Mouse (Mus musculus) liver, postnatal 0 days (tissue): Measurements from ENCODE around the gene Kif5c. TPM values are rescaled to one million over a fixed set of nuclear protein-coding genes. Genes with fewer than 3 reads are reported as not detected.

Source experiments
- ATAC-seq: fragments of 200-750 bp; cut with Nextera tagmentation; 2 replicates; pipeline ENCODE4 v1.8.0; 2017; ENCODE audit warnings: mild to moderate bottlenecking, moderate library complexity
- DNase-seq: peaks from one replicate; pipeline ENCODE4 v3.0.0-alpha.2; 2016
- H3K27ac ChIP-seq: fragments of 300-500 bp; sonication (generic); 2 replicates; pipeline ENCODE4 v1.5.1; 2014; ENCODE audit warnings: antibody characterized with exemption, moderate library complexity, mild to moderate bottlenecking, low read depth
- H3K27me3 ChIP-seq: fragments of 300-500 bp; sonication (generic); 2 replicates; pipeline ENCODE4 v1.6.1; 2014; ENCODE audit warnings: low read length, control low read depth, mixed read lengths; ENCODE audit not compliant: insufficient read depth
- H3K36me3 ChIP-seq: fragments of 300-500 bp; sonication (generic); replicated peaks from 2 replicates; pipeline ENCODE4 v1.6.1; 2014; ENCODE audit warnings: mild to moderate bottlenecking, control low read depth, low read length, moderate library complexity, mixed read lengths; ENCODE audit not compliant: insufficient read depth
- H3K4me1 ChIP-seq: fragments of 300-500 bp; sonication (generic); 2 replicates; pipeline ENCODE4 v1.6.1; 2014; ENCODE audit warnings: antibody characterized with exemption, mild to moderate bottlenecking, control low read depth; ENCODE audit not compliant: insufficient read depth
- H3K4me2 ChIP-seq: fragments of 300-500 bp; sonication (generic); 2 replicates; pipeline ENCODE4 v1.6.1; 2014; ENCODE audit warnings: low read depth, mild to moderate bottlenecking, low read length, moderate library complexity, mixed read lengths
- H3K4me3 ChIP-seq: fragments of 300-500 bp; sonication (generic); 2 replicates; pipeline ENCODE4 v1.5.1; 2014; ENCODE audit warnings: low read depth, low read length
- H3K9ac ChIP-seq: fragments of 300-500 bp; sonication (generic); replicated peaks from 2 replicates; pipeline ENCODE4 v1.6.1; 2014; ENCODE audit warnings: mild to moderate bottlenecking, moderate library complexity
- H3K9me3 ChIP-seq: fragments of 300-500 bp; sonication (generic); 2 replicates; pipeline ENCODE4 v1.6.1; 2016; ENCODE audit warnings: mild to moderate bottlenecking, control low read depth, low read length, mixed read lengths
- CTCF ChIP-seq: sonication (generic); IDR thresholded peaks from 2 replicates; pipeline ENCODE4 v1.5.1; 2016; ENCODE audit warnings: antibody characterized with exemption, low read depth
- EP300 ChIP-seq: IDR thresholded peaks from 2 replicates; pipeline ENCODE4 v1.6.1; 2016; ENCODE audit warnings: antibody characterized with exemption, low read depth, mild to moderate bottlenecking
- WGBS: fragments of 180-500 bp; shearing (Covaris S2); extraction: QIAGEN DNeasy Blood & Tissue Kit; methylation state at CpG from one replicate; pipeline ENCODE4 v1.1.7; 2014; ENCODE audit not compliant: insufficient replicate concordance; 5-methylcytosine and 5-hydroxymethylcytosine counted together
- polyA plus RNA-seq: library from polyadenylated mRNA; unstranded; fragments of >200 nt; fragmentation: Nextera tagmentation; extraction: Ambion mirVana; gene quantifications from 2 replicates; pipeline ENCODE4 v1.2.1, GENCODE M21; 2015

Kif5c gene
- polyA plus RNA-seq, 1 experiment from 2014 or later: 0.13 TPM

- H3K27me3 ChIP-seq: no peaks in the 10 kb centered on the region
- DNase-seq: no peak
- no peak overlapping the region for H3K9ac ChIP-seq
- no peaks in the 10 kb centered on the region for H3K4me1 ChIP-seq
- no peak overlapping the region for H3K27ac ChIP-seq
- no peak overlapping the region for H3K4me2 ChIP-seq
- ATAC-seq: no peak
- WGBS: 74% methylated on average over 3 of the region's 3 CpGs
- no peak overlapping the region for H3K4me3 ChIP-seq
- H3K36me3 ChIP-seq: no peaks in the 10 kb centered on the region
- no peak for TF ChIP-seq EP300
- no peak for TF ChIP-seq CTCF
- H3K9me3 ChIP-seq: no peaks in the 10 kb centered on the region
Observed at GRCm38 (mm10) chr2:49657666-49658065, 38.6 kb downstream of the Kif5c start.

GRCm38 (mm10) chr2:49658988-49659387, 39.9 kb downstream of the Kif5c start:
- no peak for TF ChIP-seq EP300
- no peak for TF ChIP-seq CTCF
- H3K27me3 ChIP-seq: no peaks in the 10 kb centered on the region
- H3K36me3 ChIP-seq: no peaks in the 10 kb centered on the region
- no peaks in the 10 kb centered on the region for H3K4me1 ChIP-seq
- H3K9ac ChIP-seq: no peak overlapping the region
- ATAC-seq (no peak), DNase-seq (no peak)
- no peaks in the 10 kb centered on the region for H3K9me3 ChIP-seq
- H3K27ac ChIP-seq: no peak overlapping the region
- H3K4me2 ChIP-seq: no peak overlapping the region
- H3K4me3 ChIP-seq: no peak overlapping the region
- 77% methylated on average over 4 of the region's 4 CpGs for WGBS

GRCm38 (mm10) chr2:49659964-49660363, 40.9 kb downstream of the Kif5c start:
- Histone ChIP-seq H3K27me3 (no peaks in the 10 kb centered on the region), H3K4me3 (no peak overlapping the region)

GRCm38 (mm10) chr2:49660375-49660923, 41.4 kb downstream of the Kif5c start:
- H3K27me3 ChIP-seq: no peaks in the 10 kb centered on the region
- no peak overlapping the region for H3K4me3 ChIP-seq
- H3K4me1 ChIP-seq: no peaks in the 10 kb centered on the region
- no peak for TF ChIP-seq EP300
- TF ChIP-seq CTCF: no peak
- 87% methylated on average over 12 of the region's 12 CpGs for WGBS
- ATAC-seq: no peak
- H3K4me2 ChIP-seq: no peak overlapping the region
- no peak overlapping the region for H3K27ac ChIP-seq
- H3K9me3 ChIP-seq: no peaks in the 10 kb centered on the region
- no peak for DNase-seq
- no peaks in the 10 kb centered on the region for H3K36me3 ChIP-seq
- H3K9ac ChIP-seq: no peak overlapping the region

More at GRCm38 (mm10) chr2:49659964-49660363, 40.9 kb downstream of the Kif5c start:
- WGBS: 60% methylated on average over 8 of the region's 8 CpGs
- Histone ChIP-seq H3K9ac (no peak overlapping the region), H3K9me3 (no peaks in the 10 kb centered on the region), H3K27ac (no peak overlapping the region), H3K4me2 (no peak overlapping the region), H3K36me3 (no peaks in the 10 kb centered on the region), H3K4me1 (no peaks in the 10 kb centered on the region)
- no peak for DNase-seq
- no peak for ATAC-seq
- TF ChIP-seq EP300: no peak
- no peak for TF ChIP-seq CTCF

GRCm38 (mm10) chr2:49661348-49661747, 42.2 kb downstream of the Kif5c start:
- Histone ChIP-seq H3K27ac (no peak overlapping the region), H3K9me3 (no peaks in the 10 kb centered on the region), H3K4me3 (no peak overlapping the region), H3K36me3 (no peaks in the 10 kb centered on the region), H3K4me2 (no peak overlapping the region), H3K4me1 (no peaks in the 10 kb centered on the region), H3K27me3 (no peaks in the 10 kb centered on the region), H3K9ac (no peak overlapping the region)
- ATAC-seq (no peak), DNase-seq (no peak)
- no peak for TF ChIP-seq EP300
- no peak for TF ChIP-seq CTCF

- no peak for TF ChIP-seq EP300
- TF ChIP-seq CTCF: no peak
- Histone ChIP-seq H3K9me3 (no peaks in the 10 kb centered on the region), H3K4me1 (no peaks in the 10 kb centered on the region), H3K27ac (no peak overlapping the region), H3K36me3 (no peaks in the 10 kb centered on the region), H3K4me3 (no peak overlapping the region), H3K27me3 (no peaks in the 10 kb centered on the region), H3K4me2 (no peak overlapping the region), H3K9ac (no peak overlapping the region)
- no peak for ATAC-seq
- no peak for DNase-seq
- 83% methylated on average over 3 of the region's 3 CpGs for WGBS
Observed at GRCm38 (mm10) chr2:49661872-49662271, 42.8 kb downstream of the Kif5c start.
